Mouse (Mus musculus) adrenal gland, adult (tissue): Measurements from ENCODE around the gene Muc20.

ENCODE experiments used
- DNase-seq, 2 experiments: peaks; one replicate each; pipeline ENCODE4 v3.0.0; 2022 to 2023; ENCODE audit warnings: low spot score in 1 of 2; ENCODE audit not compliant: inconsistent age in 2 of 2

Muc20 gene

GRCm38 (mm10) chr16:32796676-32797425 is 384 bp downstream of the Muc20 start:
- no peak for DNase-seq

- no peak for DNase-seq
Measured at GRCm38 (mm10) chr16:32795177-32795576, 2.1 kb downstream of the Muc20 start.

GRCm38 (mm10) chr16:32790056-32790455 is 7.2 kb downstream of the Muc20 start:
- DNase-seq = no peak

- no peak for DNase-seq
Measured at GRCm38 (mm10) chr16:32784840-32785239, 12.4 kb downstream of the Muc20 start.

GRCm38 (mm10) chr16:32783324-32784062 is 13.7 kb downstream of the Muc20 start:
- peak in 1 of 2 experiments; percentile 37 for DNase-seq

- DNase-seq = no peak
Measured at GRCm38 (mm10) chr16:32778956-32779355, 18.3 kb downstream of the Muc20 start.

GRCm38 (mm10) chr16:32776676-32777075 is 20.6 kb downstream of the Muc20 start:
- DNase-seq = no peak

- no peak for DNase-seq
Measured at GRCm38 (mm10) chr16:32766904-32767303, 30.3 kb downstream of the Muc20 start.

GRCm38 (mm10) chr16:32764961-32765360 is 32.3 kb downstream of the Muc20 start:
- DNase-seq = no peak

GRCm38 (mm10) chr16:32764550-32764949 is 32.7 kb downstream of the Muc20 start:
- DNase-seq = no peak

- DNase-seq = no peak
Measured at GRCm38 (mm10) chr16:32750242-32751127, 46.8 kb downstream of the Muc20 start.

- no peak for DNase-seq
Measured at GRCm38 (mm10) chr16:32745852-32746251, 51.4 kb downstream of the Muc20 start.

- no peak for DNase-seq
Measured at GRCm38 (mm10) chr16:32742712-32743111, 54.5 kb downstream of the Muc20 start.

- DNase-seq = no peak
Measured at GRCm38 (mm10) chr16:32741366-32741765, 55.9 kb downstream of the Muc20 start.

GRCm38 (mm10) chr16:32740003-32740663 is 57.1 kb downstream of the Muc20 start:
- DNase-seq = no peak

- no peak for DNase-seq
Measured at GRCm38 (mm10) chr16:32736022-32736421, 61.2 kb downstream of the Muc20 start.

- DNase-seq = no peak
Measured at GRCm38 (mm10) chr16:32735586-32735985, 61.6 kb downstream of the Muc20 start, which contains the start of gene Muc4. Gene Muc4 (plus strand): TSS chr16:32735886.

GRCm38 (mm10) chr16:32733213-32733612 is 64.0 kb downstream of the Muc20 start:
- DNase-seq = no peak

GRCm38 (mm10) chr16:32728730-32729129 is 68.5 kb downstream of the Muc20 start:
- DNase-seq = no peak

- DNase-seq = peak in 1 of 2 experiments; percentile 58
Measured at GRCm38 (mm10) chr16:32728240-32728639, 69.0 kb downstream of the Muc20 start.
